Mouse (Mus musculus) E14TG2a.4 (cell line): ENCODE measurements around the gene Myh9.

Source experiments
- H3K27me3 ChIP-seq: 2 replicates; pipeline ENCODE4 v1.6.1; 2014; ENCODE audit warnings: low read length, control low read depth; ENCODE audit not compliant: insufficient read depth
- H3K36me3 ChIP-seq: 2 replicates; pipeline ENCODE4 v1.6.1; 2014; ENCODE audit warnings: low read length, control low read depth; ENCODE audit not compliant: insufficient read depth
- H3K4me1 ChIP-seq: replicated peaks from 2 replicates; pipeline ENCODE4 v1.6.1; 2014; ENCODE audit warnings: low read depth, low read length, control low read depth
- H3K4me3 ChIP-seq: replicated peaks from 2 replicates; pipeline ENCODE4 v1.5.1; 2014; ENCODE audit warnings: mild to moderate bottlenecking, low read length
- H3K9me3 ChIP-seq: 2 replicates; pipeline ENCODE4 v1.6.1; 2014; ENCODE audit warnings: low read length, control low read depth
- CTCF ChIP-seq: conservative IDR thresholded peaks from 2 replicates; pipeline ENCODE4 v1.5.1; 2014; ENCODE audit warnings: low read length
- NANOG ChIP-seq: IDR thresholded peaks from 2 replicates; pipeline ENCODE4 v1.6.1; 2014; ENCODE audit warnings: borderline replicate concordance, low read length, mixed read lengths
- POU5F1 ChIP-seq: IDR thresholded peaks from 2 replicates; pipeline ENCODE4 v1.6.1; 2014; ENCODE audit warnings: low read length, borderline replicate concordance

Gene Myh9

DNA sequence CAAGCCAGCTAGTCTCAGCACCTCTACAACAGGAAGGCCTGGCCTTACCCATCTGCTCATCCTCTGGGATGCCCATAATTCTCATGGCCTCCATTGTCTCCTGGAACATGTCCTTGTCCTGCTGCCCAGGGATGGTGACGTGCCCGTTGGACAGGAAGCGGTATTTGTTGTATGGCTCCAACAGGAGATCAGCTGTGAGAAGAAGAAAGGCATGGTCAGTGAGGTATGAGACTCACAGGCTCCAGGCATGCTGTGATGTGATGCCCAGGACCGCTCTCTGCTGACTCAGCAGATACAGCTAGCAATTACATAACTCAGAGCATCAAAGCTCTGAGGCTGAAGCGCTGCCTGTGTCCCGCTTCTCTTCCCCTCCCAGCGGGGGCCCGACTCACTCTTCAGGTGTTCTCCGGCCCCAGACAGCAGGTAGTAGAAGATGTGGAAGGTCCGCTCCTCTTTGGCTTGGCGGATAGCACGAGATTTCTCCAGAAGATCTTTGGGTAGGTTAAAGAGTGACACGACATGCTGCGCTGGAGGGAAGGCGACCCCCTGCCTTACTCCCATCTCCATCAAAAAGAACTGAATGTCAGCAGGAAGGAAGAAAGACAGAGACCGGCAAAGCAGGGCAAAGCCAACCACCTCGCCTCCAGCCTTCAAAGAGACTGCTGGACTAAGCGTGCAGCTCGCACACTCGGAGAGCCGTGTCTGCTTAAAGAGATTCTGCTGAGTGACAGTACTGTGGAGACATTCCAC is 51.1 kb downstream of the Myh9 start:
- no peaks in the 10 kb centered on the region for H3K27me3 ChIP-seq
- H3K36me3 ChIP-seq: peaks cover 100% of the 10 kb centered on the region
- TF ChIP-seq CTCF (no peak), POU5F1 (no peak), NANOG (no peak)
- peaks cover 85% of the 10 kb centered on the region for H3K4me1 ChIP-seq
- no peaks in the 10 kb centered on the region for H3K9me3 ChIP-seq
- H3K4me3 ChIP-seq: peak overlapping the region; percentile 23; the same call in 1 of the 2 replicates

GRCm38 (mm10) chr15:77789186-77789585 is 52.8 kb downstream of the Myh9 start:
- H3K9me3 ChIP-seq: no peaks in the 10 kb centered on the region
- no peak for TF ChIP-seq CTCF
- no peak for TF ChIP-seq POU5F1
- TF ChIP-seq NANOG: no peak
- H3K4me3 ChIP-seq: no peak overlapping the region
- peaks cover 100% of the 10 kb centered on the region for H3K36me3 ChIP-seq
- H3K4me1 ChIP-seq: peaks cover 85% of the 10 kb centered on the region
- no peaks in the 10 kb centered on the region for H3K27me3 ChIP-seq

DNA sequence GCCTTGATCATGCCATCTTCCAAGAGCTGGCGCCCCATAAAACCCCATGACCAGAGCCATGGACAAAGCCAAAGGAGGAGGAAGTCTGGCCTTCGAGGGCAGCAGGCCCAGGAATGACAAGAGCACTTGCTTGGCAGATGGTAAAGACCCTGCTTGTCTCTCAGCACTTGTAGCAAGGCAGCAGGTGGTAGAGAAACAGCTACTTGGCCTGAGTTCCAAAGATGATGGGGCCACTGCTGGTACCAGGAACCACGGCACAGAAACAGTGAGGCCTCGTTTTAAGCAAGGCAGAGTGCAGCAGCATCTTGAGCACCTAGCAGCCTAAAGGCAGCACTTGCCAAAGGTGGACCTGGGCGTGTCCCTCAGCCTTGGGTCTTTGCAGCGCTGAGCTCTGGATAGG is 53.6 kb downstream of the Myh9 start:
- TF ChIP-seq POU5F1: no peak
- no peak for TF ChIP-seq NANOG
- TF ChIP-seq CTCF: no peak
- Histone ChIP-seq H3K4me1 (peaks cover 84% of the 10 kb centered on the region), H3K36me3 (peaks cover 100% of the 10 kb centered on the region), H3K9me3 (no peaks in the 10 kb centered on the region), H3K27me3 (no peaks in the 10 kb centered on the region), H3K4me3 (no peak overlapping the region)

- TF ChIP-seq CTCF: no peak
- TF ChIP-seq POU5F1: no peak
- TF ChIP-seq NANOG: no peak
- Histone ChIP-seq H3K36me3 (peaks cover 100% of the 10 kb centered on the region), H3K9me3 (no peaks in the 10 kb centered on the region), H3K27me3 (no peaks in the 10 kb centered on the region), H3K4me3 (no peak overlapping the region), H3K4me1 (peaks cover 67% of the 10 kb centered on the region)
Observed at GRCm38 (mm10) chr15:77785807-77786206, 56.2 kb downstream of the Myh9 start.

- no peak for TF ChIP-seq CTCF
- Histone ChIP-seq H3K4me1 (peaks cover 52% of the 10 kb centered on the region), H3K27me3 (no peaks in the 10 kb centered on the region), H3K4me3 (no peak overlapping the region), H3K9me3 (no peaks in the 10 kb centered on the region), H3K36me3 (peaks cover 100% of the 10 kb centered on the region)
Observed at GRCm38 (mm10) chr15:77784039-77784824, 57.7 kb downstream of the Myh9 start.

DNA sequence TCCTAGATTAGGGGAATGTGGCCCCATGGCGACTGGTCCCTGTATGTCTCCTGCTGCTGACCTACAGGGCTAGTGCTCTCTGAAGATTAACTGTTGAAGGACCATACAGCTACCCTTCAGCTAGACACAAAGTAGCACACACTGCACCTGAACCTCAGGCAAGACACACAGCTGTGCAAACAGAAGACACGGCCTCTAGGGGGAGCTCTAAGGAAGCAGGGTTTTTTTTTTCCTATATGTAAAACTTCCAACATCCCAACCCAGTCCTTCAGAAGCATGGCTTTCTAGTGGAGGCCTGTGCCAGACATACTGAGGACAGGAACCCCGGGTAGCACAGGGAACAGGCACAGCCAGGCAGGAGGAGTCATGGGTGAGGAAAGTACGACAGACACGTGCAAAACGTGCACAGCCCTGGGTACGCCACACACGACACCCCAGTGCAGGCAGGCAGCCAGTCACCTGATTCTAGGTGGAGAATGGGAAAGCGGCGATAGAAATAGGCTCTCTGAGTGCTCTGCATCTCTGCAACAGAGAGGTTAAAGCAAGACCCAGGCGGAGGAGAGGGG is 59.4 kb downstream of the Myh9 start:
- H3K36me3 ChIP-seq: peaks cover 100% of the 10 kb centered on the region
- H3K4me1 ChIP-seq: peaks cover 43% of the 10 kb centered on the region
- H3K9me3 ChIP-seq: no peaks in the 10 kb centered on the region
- no peaks in the 10 kb centered on the region for H3K27me3 ChIP-seq
- no peak overlapping the region for H3K4me3 ChIP-seq
- no peak for TF ChIP-seq POU5F1
- TF ChIP-seq NANOG: no peak
- peak; percentile 66 for TF ChIP-seq CTCF

DNA sequence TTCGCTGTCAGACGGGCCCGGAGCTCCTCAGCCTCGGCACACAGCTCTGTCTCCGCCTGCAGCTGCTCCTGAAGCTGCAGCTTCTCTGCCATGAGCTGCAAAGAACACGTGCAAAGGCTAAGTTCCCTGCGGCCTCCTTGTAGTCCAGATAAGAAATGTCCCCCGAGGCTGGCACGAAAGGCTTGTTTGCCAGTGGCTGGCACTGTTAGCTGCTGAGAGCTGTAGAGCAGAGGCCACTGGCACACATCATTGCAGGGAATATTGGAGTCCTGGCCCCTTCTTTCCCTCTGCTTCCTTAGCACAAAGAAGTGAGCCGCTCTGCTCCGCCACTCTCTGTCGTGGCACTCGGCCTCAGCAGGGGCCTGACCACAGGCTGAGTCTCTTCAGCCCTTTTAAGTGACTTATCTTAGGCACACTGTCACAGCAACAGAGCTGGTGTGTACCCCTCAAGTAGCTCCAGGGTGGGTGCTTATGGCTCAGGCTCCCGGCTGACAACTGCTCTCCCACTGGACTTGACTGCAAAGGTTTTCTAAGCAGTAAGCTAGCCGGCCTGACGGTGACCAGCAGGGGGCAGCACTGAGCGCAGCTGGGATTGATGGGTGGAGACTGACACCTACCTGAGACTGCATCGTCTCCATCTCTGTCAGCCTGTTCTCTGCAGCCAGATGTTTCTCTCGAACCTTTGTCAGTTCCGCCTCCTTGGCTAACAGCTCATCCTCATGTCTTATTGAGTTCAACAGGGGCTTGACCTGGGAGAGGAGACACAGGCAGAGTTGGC is 66.6 kb downstream of the Myh9 start:
- no peaks in the 10 kb centered on the region for H3K27me3 ChIP-seq
- no peaks in the 10 kb centered on the region for H3K9me3 ChIP-seq
- H3K36me3 ChIP-seq: peaks cover 100% of the 10 kb centered on the region
- H3K4me3 ChIP-seq: no peak overlapping the region
- peaks cover 35% of the 10 kb centered on the region for H3K4me1 ChIP-seq
- TF ChIP-seq NANOG (no peak), POU5F1 (no peak), CTCF (peak; percentile 96)

- Histone ChIP-seq H3K4me3 (no peak overlapping the region), H3K27me3 (no peaks in the 10 kb centered on the region), H3K4me1 (peaks cover 36% of the 10 kb centered on the region), H3K9me3 (no peaks in the 10 kb centered on the region), H3K36me3 (peaks cover 100% of the 10 kb centered on the region)
- TF ChIP-seq POU5F1 (no peak), NANOG (no peak), CTCF (no peak)
Observed at GRCm38 (mm10) chr15:77774303-77774702, 67.7 kb downstream of the Myh9 start.
